Mouse (Mus musculus) C2C12 (cell line): ENCODE data around the gene Csrnp1. TPM values are rescaled to one million over a fixed set of nuclear protein-coding genes. Genes with fewer than 3 reads are reported as not detected.
A peak's percentile ranks its signal among the peaks of the same experiment; 100 is the strongest.

Experiments used
- H3K27me3 ChIP-seq: one replicate; pipeline ENCODE4 v1.6.1; 2011; ENCODE audit not compliant: control insufficient read depth, insufficient read depth, insufficient read length
- H3K36me3 ChIP-seq: one replicate; pipeline ENCODE4 v1.6.1; 2011; ENCODE audit not compliant: control insufficient read depth, insufficient read depth
- H3K4me3 ChIP-seq: one replicate; pipeline ENCODE4 v1.5.1; 2011; ENCODE audit warnings: mild to moderate bottlenecking, control low read depth; ENCODE audit not compliant: poor library complexity, insufficient read depth, severe bottlenecking
- H3K79me2 ChIP-seq: one replicate; pipeline ENCODE4 v1.6.1; 2011; ENCODE audit not compliant: control insufficient read depth, insufficient read depth
- H3K79me3 ChIP-seq: one replicate; pipeline ENCODE4 v1.6.1; 2011; ENCODE audit warnings: low read depth, control low read depth
- H3ac ChIP-seq: one replicate; pipeline ENCODE3; 2011; ENCODE audit warnings: low read depth; ENCODE audit not compliant: control insufficient read depth, insufficient read length
- CEBPB ChIP-seq: IDR thresholded peaks from one replicate; pipeline ENCODE4 v1.6.1; 2011; ENCODE audit warnings: low read depth, mild to moderate bottlenecking, control low read depth, moderate library complexity
- CTCF ChIP-seq: IDR thresholded peaks from one replicate; pipeline ENCODE4 v1.5.1; 2011; ENCODE audit not compliant: control insufficient read depth, insufficient read depth, insufficient read length
- FOSL1 ChIP-seq: IDR thresholded peaks from one replicate; pipeline ENCODE4 v1.8.0; 2011; ENCODE audit warnings: mild to moderate bottlenecking, low read length; ENCODE audit not compliant: poor library complexity, insufficient read depth, severe bottlenecking
- MAX ChIP-seq: IDR thresholded peaks from one replicate; pipeline ENCODE4 v1.6.1; 2011; ENCODE audit warnings: mild to moderate bottlenecking, control low read depth
- MYOD1 ChIP-seq: IDR thresholded peaks from one replicate; pipeline ENCODE4 v1.6.1; 2011; ENCODE audit warnings: low read depth; ENCODE audit not compliant: control insufficient read depth, insufficient read length
- MYOG ChIP-seq: IDR thresholded peaks from one replicate; pipeline ENCODE4 v1.6.1; 2011; ENCODE audit not compliant: control insufficient read depth, insufficient read length; ENCODE audit errors: extremely low read depth
- USF1 ChIP-seq: IDR thresholded peaks from one replicate; pipeline ENCODE4 v1.6.1; 2011; ENCODE audit warnings: low read depth, mild to moderate bottlenecking, control low read depth, moderate library complexity
- polyA plus RNA-seq: library from polyadenylated mRNA; unstranded; fragments of >200 nt; fragmentation: generic; extraction: Trizol; gene quantifications from one replicate; pipeline ENCODE4 v1.2.1, GENCODE M21; 2012; ENCODE audit warnings: missing spikeins

Gene Csrnp1
- polyA plus RNA-seq, 1 experiment: 21.2 TPM

GRCm38 (mm10) chr9:119982241-119982811 is 2.1 kb downstream of the Csrnp1 start:
- Histone ChIP-seq H3K36me3 (peaks cover under 1% of the 10 kb centered on the region), H3K27me3 (no peaks in the 10 kb centered on the region), H3K79me3 (peaks cover 41% of the 10 kb centered on the region), H3ac (peak overlapping the region; percentile 57), H3K4me3 (peak overlapping the region; percentile 56), H3K79me2 (peaks cover 53% of the 10 kb centered on the region)
- peak; percentile 66 for TF ChIP-seq CTCF
- TF ChIP-seq USF1: no peak

- H3K4me3 ChIP-seq: peak overlapping the region; percentile 26
- H3K79me3 ChIP-seq: peaks cover 43% of the 10 kb centered on the region
- H3ac ChIP-seq: peak overlapping the region; percentile 33
- no peak for TF ChIP-seq FOSL1
- TF ChIP-seq USF1: no peak
- no peak for TF ChIP-seq CTCF
- no peak for TF ChIP-seq MYOD1
- no peak for TF ChIP-seq CEBPB
- TF ChIP-seq MYOG: no peak
- no peak for TF ChIP-seq MAX
- peaks cover 9% of the 10 kb centered on the region for H3K36me3 ChIP-seq
- peaks cover 62% of the 10 kb centered on the region for H3K79me2 ChIP-seq
- no peaks in the 10 kb centered on the region for H3K27me3 ChIP-seq
Observed at GRCm38 (mm10) chr9:119981183-119982179, 3.0 kb downstream of the Csrnp1 start.

GRCm38 (mm10) chr9:119980770-119981182 is 3.7 kb downstream of the Csrnp1 start:
- peak overlapping the region; percentile 46 for H3ac ChIP-seq
- TF ChIP-seq USF1 (no peak), MAX (no peak), CTCF (no peak), CEBPB (no peak), MYOD1 (no peak), MYOG (no peak)
- H3K27me3 ChIP-seq: no peaks in the 10 kb centered on the region
- peaks cover 12% of the 10 kb centered on the region for H3K36me3 ChIP-seq
- peaks cover 43% of the 10 kb centered on the region for H3K79me3 ChIP-seq
- no peak overlapping the region for H3K4me3 ChIP-seq
- H3K79me2 ChIP-seq: peaks cover 64% of the 10 kb centered on the region

GRCm38 (mm10) chr9:119979749-119980148 is 4.7 kb downstream of the Csrnp1 start:
- Histone ChIP-seq H3K27me3 (no peaks in the 10 kb centered on the region), H3K79me2 (peaks cover 64% of the 10 kb centered on the region), H3K36me3 (peaks cover 22% of the 10 kb centered on the region), H3K79me3 (peaks cover 43% of the 10 kb centered on the region), H3K4me3 (no peak overlapping the region), H3ac (no peak overlapping the region)
- TF ChIP-seq CEBPB (no peak), MAX (no peak), CTCF (no peak), USF1 (no peak), FOSL1 (no peak), MYOG (no peak), MYOD1 (no peak)

GRCm38 (mm10) chr9:119978811-119979441 is 5.5 kb downstream of the Csrnp1 start:
- Histone ChIP-seq H3K36me3 (peaks cover 29% of the 10 kb centered on the region), H3K4me3 (no peak overlapping the region), H3K27me3 (no peaks in the 10 kb centered on the region), H3K79me3 (peaks cover 43% of the 10 kb centered on the region), H3K79me2 (peaks cover 64% of the 10 kb centered on the region), H3ac (no peak overlapping the region)
- TF ChIP-seq CEBPB (no peak), MYOD1 (no peak), CTCF (no peak), USF1 (no peak), MAX (no peak), MYOG (no peak), FOSL1 (no peak)
